Comparison of ENCODE assay signal across 34 mouse cellular contexts in genomic region chr3:51306621-51307020, GRCm38 (mm10).
"Had no signal": no experiment of that assay in that cellular context is flagged by ENCODE, and none has a peak within 500 bp of the region (broad histone marks: within the 10 kb centered on the region; RNA-seq: fewer than 3 reads in every experiment).

No protein-coding gene starts in this region.

- H3K9ac ChIP-seq: heart, embryonic 13.5 days; heart, embryonic 15.5 days; hindbrain, embryonic 12.5 days; hindbrain, embryonic 13.5 days; hindbrain, embryonic 14.5 days; hindbrain, embryonic 15.5 days; intestine, embryonic 15.5 days; kidney, embryonic 15.5 days had no signal

- H3K27me3 ChIP-seq: heart, embryonic 13.5 days; heart, embryonic 15.5 days; hindbrain, embryonic 12.5 days; hindbrain, embryonic 13.5 days; hindbrain, embryonic 15.5 days; intestine, embryonic 15.5 days; kidney, embryonic 15.5 days had no signal

- H3K36me3 ChIP-seq: hindbrain, embryonic 15.5 days had no signal

- ATAC-seq: hindbrain, embryonic 16.5 days; hindbrain, postnatal 0 days; inflammation-experienced regulatory T-cells, adult 6 months; intestine, embryonic 15.5 days; intestine, embryonic 16.5 days; intestine, postnatal 0 days had no signal

- H3K9me3 ChIP-seq: heart, embryonic 13.5 days; heart, embryonic 15.5 days; hindbrain, embryonic 12.5 days; hindbrain, embryonic 13.5 days; hindbrain, embryonic 15.5 days; intestine, embryonic 15.5 days; kidney, embryonic 15.5 days had no signal

- H3K4me2 ChIP-seq: heart, embryonic 11.5 days; heart, embryonic 13.5 days; heart, embryonic 15.5 days; hindbrain, embryonic 12.5 days; hindbrain, embryonic 13.5 days; hindbrain, embryonic 14.5 days; hindbrain, embryonic 15.5 days; intestine, embryonic 15.5 days; kidney, embryonic 15.5 days had no signal

- H3K27ac ChIP-seq: heart, embryonic 13.5 days; heart, embryonic 15.5 days; hindbrain, embryonic 10.5 days; hindbrain, embryonic 12.5 days; hindbrain, embryonic 13.5 days; hindbrain, embryonic 14.5 days; hindbrain, embryonic 15.5 days; hindbrain, postnatal 0 days; intestine, embryonic 15.5 days; kidney, embryonic 15.5 days; kidney, postnatal 0 days; layer of hippocampus, adult 2 months; left cerebral cortex, adult 2 months had no signal

- H3K4me3 ChIP-seq: heart, embryonic 13.5 days; heart, embryonic 15.5 days; hindbrain, embryonic 10.5 days; hindbrain, embryonic 12.5 days; hindbrain, embryonic 13.5 days; hindbrain, embryonic 15.5 days; intestine, embryonic 15.5 days; kidney, embryonic 15.5 days; layer of hippocampus, adult 2 months; left cerebral cortex, adult 2 months had no signal

- DNase-seq: heart, postnatal 10 days; heart, postnatal 14 days; heart, postnatal 36 days; heart, postnatal 4 days; kidney, adult 11 months; kidney, adult 18-20 months; kidney, adult 2 months; kidney, adult 8-10 months; kidney, adult 9 months; kidney, postnatal 10 days; kidney, postnatal 14 days; kidney, postnatal 25 days; kidney, postnatal 36 days; kidney, postnatal 4 days; layer of hippocampus, adult 9-11 months; layer of hippocampus, postnatal 36 days had no signal
